Mouse (Mus musculus): ENCODE measurements around the gene Tut7. TPM values are rescaled to one million over a fixed set of nuclear protein-coding genes. Genes with fewer than 3 reads are reported as not detected.

Gene Tut7
- polyA plus RNA-seq, 1 experiment from 2014 or later, result 37.6 TPM

DNA sequence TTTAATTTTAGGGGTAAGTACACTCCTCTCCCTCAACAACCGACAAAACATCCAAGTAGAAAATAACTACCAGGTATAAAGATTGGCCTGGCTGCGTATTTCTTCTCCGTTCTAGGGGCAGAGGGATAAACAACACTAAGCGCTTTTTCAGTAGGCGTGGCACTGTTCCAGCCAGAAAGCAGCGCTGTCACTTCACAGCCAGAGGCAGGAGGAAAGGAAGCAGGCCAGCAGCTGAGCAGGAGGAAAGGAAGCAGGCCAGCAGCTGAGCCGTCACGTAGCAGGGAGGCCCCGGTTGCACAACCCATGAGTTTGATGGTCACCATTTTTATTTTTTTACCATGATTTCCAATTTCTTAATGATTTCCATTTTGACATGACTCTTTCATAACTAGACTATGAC lies 51.7 kb downstream of the Tut7 start:
- TF ChIP-seq CTCF (IDR thresholded peaks at IDR 0.05; ENCODE audit: low read depth) (no peak), EP300 (IDR thresholded peaks at IDR 0.05; ENCODE audit: low read depth) (peak; percentile 28; the same call in 1 of the 2 replicates)
- ATAC-seq (peak; percentile 15), DNase-seq (peak; percentile 81)
- Histone ChIP-seq H3K4me2 (ENCODE audit: low read depth, low read length) (peak overlapping the region; percentile 77), H3K27ac (ENCODE audit: low read depth) (peak overlapping the region; percentile 99), H3K36me3 (replicated peaks; ENCODE audit: insufficient read depth, low read length) (peaks cover 46% of the 10 kb centered on the region), H3K4me3 (ENCODE audit: low read depth, low read length) (no peak overlapping the region), H3K9me3 (ENCODE audit: low read length) (no peaks in the 10 kb centered on the region), H3K9ac (replicated peaks) (peak overlapping the region; percentile 87), H3K4me1 (ENCODE audit: insufficient read depth) (peaks cover 44% of the 10 kb centered on the region), H3K27me3 (ENCODE audit: insufficient read depth, low read length) (no peaks in the 10 kb centered on the region)
- 12% methylated on average over 9 of the region's 9 CpGs for WGBS (ENCODE audit: insufficient replicate concordance)

DNA sequence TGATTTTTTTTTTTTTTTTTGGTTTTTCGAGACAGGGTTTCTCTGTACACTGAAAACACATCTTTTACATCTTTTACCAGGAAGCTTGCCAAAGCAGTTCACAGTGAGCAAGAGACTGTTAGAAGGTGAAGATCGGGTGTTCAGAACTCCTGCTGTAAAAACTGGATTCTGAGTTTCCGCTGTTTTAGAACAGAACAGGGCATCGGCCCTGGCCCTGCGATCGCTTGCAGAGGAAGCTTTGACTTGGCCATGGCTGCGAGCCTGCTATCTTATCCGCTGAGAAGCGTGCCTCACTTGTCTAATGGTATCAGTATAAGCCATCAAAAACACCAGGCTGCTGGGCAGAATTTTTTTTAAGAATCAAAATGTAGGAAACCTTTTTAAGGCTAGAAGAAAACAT lies 52.1 kb downstream of the Tut7 start:
- H3K27ac ChIP-seq (ENCODE audit: low read depth), result peak overlapping the region; percentile 99
- ATAC-seq, result no peak
- peak overlapping the region; percentile 77 for H3K4me2 ChIP-seq (ENCODE audit: low read depth, low read length)
- H3K9me3 ChIP-seq (ENCODE audit: low read length), result no peaks in the 10 kb centered on the region
- peaks cover 44% of the 10 kb centered on the region for H3K4me1 ChIP-seq (ENCODE audit: insufficient read depth)
- peak overlapping the region; percentile 85 for H3K4me3 ChIP-seq (ENCODE audit: low read depth, low read length)
- H3K36me3 ChIP-seq (replicated peaks; ENCODE audit: insufficient read depth, low read length), result peaks cover 42% of the 10 kb centered on the region
- peak; percentile 42 for DNase-seq
- TF ChIP-seq CTCF (IDR thresholded peaks at IDR 0.05; ENCODE audit: low read depth) (no peak), EP300 (IDR thresholded peaks at IDR 0.05; ENCODE audit: low read depth) (no peak)
- H3K27me3 ChIP-seq (ENCODE audit: insufficient read depth, low read length), result no peaks in the 10 kb centered on the region
- WGBS (ENCODE audit: insufficient replicate concordance), result 28% methylated on average over 9 of the region's 9 CpGs
- peak overlapping the region; percentile 87 for H3K9ac ChIP-seq (replicated peaks)

DNA sequence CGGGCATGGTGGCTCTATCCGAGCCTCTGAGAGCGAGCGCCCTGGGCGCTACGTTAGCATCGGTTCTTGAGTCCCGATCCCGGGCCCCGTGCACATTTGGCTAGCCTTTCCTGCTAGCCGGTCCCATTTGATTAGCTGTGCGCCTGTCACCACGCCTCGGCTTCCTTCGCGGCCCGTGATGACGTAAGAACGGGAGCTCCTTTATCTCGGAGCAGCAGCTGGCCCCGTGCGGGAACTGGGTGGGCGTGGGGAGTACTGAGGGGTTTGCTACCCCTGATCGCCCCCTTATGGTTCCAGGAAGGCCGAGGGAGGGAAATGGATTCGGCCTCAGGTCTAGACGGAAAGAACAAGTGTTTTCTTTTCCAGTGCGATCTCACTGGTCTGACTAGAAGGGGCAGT lies 52.8 kb downstream of the Tut7 start:
- TF ChIP-seq EP300 (IDR thresholded peaks at IDR 0.05; ENCODE audit: low read depth) (peak; percentile 95), CTCF (IDR thresholded peaks at IDR 0.05; ENCODE audit: low read depth) (peak; percentile 63)
- peaks cover 46% of the 10 kb centered on the region for H3K4me1 ChIP-seq (ENCODE audit: insufficient read depth)
- under 1% methylated on average over 28 of the region's 28 CpGs for WGBS (ENCODE audit: insufficient replicate concordance)
- H3K4me3 ChIP-seq (ENCODE audit: low read depth, low read length), result peak overlapping the region; percentile 85
- no peaks in the 10 kb centered on the region for H3K27me3 ChIP-seq (ENCODE audit: insufficient read depth, low read length)
- H3K4me2 ChIP-seq (ENCODE audit: low read depth, low read length), result peak overlapping the region; percentile 77
- peaks cover 35% of the 10 kb centered on the region for H3K36me3 ChIP-seq (replicated peaks; ENCODE audit: insufficient read depth, low read length)
- peak overlapping the region; percentile 99 for H3K27ac ChIP-seq (ENCODE audit: low read depth)
- peak; percentile 79 for ATAC-seq
- H3K9me3 ChIP-seq (ENCODE audit: low read length), result no peaks in the 10 kb centered on the region
- peak overlapping the region; percentile 87 for H3K9ac ChIP-seq (replicated peaks)
- DNase-seq, result peak; percentile 93

DNA sequence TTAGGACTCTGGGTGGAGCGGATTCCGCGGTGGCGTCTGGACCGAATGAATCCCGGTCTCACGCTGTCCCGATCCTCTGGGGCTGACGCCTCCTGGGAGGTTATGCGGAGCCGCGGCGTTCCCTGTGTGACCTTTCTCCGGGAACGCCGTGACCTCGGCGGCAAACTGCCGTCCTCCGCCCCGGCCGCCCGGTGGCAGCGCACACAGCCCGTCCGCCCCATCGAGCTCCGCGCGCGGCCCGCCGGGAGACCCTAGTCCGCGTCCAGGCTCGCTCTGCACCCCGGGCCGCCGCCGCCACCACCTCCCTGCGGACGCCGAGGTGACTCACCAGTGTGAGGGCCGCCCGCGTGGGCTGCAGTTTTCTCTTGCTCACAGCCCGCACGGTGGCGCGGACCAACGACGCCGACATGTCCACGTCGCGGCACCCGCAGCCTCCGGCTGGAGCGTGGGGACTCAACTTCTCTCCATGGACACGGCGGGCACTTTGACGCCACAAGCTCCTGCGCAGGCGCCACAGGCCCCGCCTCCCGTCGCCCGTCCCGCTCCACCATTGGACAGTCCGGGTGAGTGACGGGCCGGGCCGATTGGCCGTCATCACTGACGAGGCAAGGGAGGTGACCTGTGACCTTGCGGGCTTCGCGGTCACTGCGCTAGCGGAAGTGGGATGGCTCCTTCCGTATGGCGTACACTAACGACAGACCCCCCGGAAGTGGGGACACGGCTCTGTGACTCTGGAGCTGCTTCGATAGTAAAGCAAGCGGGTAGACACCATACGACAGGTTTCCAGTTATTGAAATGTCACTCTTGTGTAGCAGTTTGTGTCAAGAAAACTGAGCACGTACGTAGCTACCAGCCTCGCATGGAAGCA lies 53.4 kb downstream of the Tut7 start, which contains the start of gene Isca1:
Isca1 (minus strand) TSS at position 515 of the 868 bp plus-strand sequence.
- Histone ChIP-seq H3K27ac (ENCODE audit: low read depth) (peak within 1 kb of the TSS; percentile 99), H3K4me3 (ENCODE audit: low read depth, low read length) (peak within 1 kb of the TSS; percentile 85), H3K36me3 (replicated peaks; ENCODE audit: insufficient read depth, low read length) (peaks cover 30% of the 10 kb centered on the region), H3K9ac (replicated peaks) (peak within 1 kb of the TSS; percentile 87), H3K27me3 (ENCODE audit: insufficient read depth, low read length) (no peaks in the 10 kb centered on the region), H3K4me1 (ENCODE audit: insufficient read depth) (peaks cover 43% of the 10 kb centered on the region), H3K4me2 (ENCODE audit: low read depth, low read length) (peak within 1 kb of the TSS; percentile 77), H3K9me3 (ENCODE audit: low read length) (no peaks in the 10 kb centered on the region)
- DNase-seq, result peak; percentile 99
- TF ChIP-seq CTCF (IDR thresholded peaks at IDR 0.05; ENCODE audit: low read depth) (no peak), EP300 (IDR thresholded peaks at IDR 0.05; ENCODE audit: low read depth) (no peak)
- peak; percentile 93 for ATAC-seq
- WGBS (ENCODE audit: insufficient replicate concordance), result 2% methylated on average over 91 of the region's 91 CpGs

- peak overlapping the region; percentile 68 for H3K4me2 ChIP-seq (ENCODE audit: low read depth, low read length)
- TF ChIP-seq CTCF (IDR thresholded peaks at IDR 0.05; ENCODE audit: low read depth), result no peak
- TF ChIP-seq EP300 (IDR thresholded peaks at IDR 0.05; ENCODE audit: low read depth), result no peak
- H3K4me3 ChIP-seq (ENCODE audit: low read depth, low read length), result peak overlapping the region; percentile 85
- peaks cover 46% of the 10 kb centered on the region for H3K4me1 ChIP-seq (ENCODE audit: insufficient read depth)
- peak overlapping the region; percentile 99 for H3K27ac ChIP-seq (ENCODE audit: low read depth)
- no peaks in the 10 kb centered on the region for H3K9me3 ChIP-seq (ENCODE audit: low read length)
- 17% methylated on average over 13 of the region's 13 CpGs for WGBS (ENCODE audit: insufficient replicate concordance)
- DNase-seq, result no peak
- H3K9ac ChIP-seq (replicated peaks), result peak overlapping the region; percentile 87
- peaks cover 30% of the 10 kb centered on the region for H3K36me3 ChIP-seq (replicated peaks; ENCODE audit: insufficient read depth, low read length)
- H3K27me3 ChIP-seq (ENCODE audit: insufficient read depth, low read length), result no peaks in the 10 kb centered on the region
- no peak for ATAC-seq
Observed at GRCm38 (mm10) chr13:59768531-59768930, 54.4 kb downstream of the Tut7 start.

DNA sequence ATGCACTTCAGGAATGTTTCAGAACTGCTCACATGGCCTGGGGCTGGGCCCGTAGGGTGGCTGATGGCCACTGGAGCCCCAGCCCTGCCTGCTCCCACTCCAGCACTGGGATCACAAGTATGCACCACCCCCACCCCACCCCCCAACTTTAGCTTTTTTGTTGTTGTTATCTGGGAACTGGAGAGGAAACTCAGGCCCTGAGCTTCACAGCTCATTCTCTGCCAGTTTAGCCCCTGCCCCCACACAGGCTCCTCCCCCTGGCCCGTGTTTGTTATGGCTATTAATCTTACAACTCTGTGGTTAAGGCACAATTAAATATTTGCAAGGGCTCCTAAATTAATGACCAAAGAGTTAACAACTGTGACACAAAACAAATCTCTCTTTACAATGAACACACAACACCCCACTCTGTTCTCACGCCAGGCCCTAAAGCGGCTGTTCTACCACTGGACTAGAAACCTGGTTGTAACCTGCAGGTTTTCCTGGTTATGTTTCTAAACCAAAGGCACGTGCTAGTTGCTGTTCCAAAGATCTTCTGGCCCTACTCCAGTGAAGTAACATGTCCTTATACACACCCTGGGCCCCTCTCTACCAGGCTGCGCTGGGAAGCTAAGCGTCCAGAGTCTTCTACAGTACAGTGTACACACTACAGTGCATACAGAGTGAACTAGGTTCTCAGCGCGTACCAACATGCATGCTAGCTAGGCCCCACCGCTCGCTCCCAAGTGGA lies 56.0 kb downstream of the Tut7 start:
- Histone ChIP-seq H3K9me3 (ENCODE audit: low read length) (no peaks in the 10 kb centered on the region), H3K27me3 (ENCODE audit: insufficient read depth, low read length) (no peaks in the 10 kb centered on the region), H3K4me2 (ENCODE audit: low read depth, low read length) (peak overlapping the region; percentile 68), H3K9ac (replicated peaks) (peak overlapping the region; percentile 87), H3K4me3 (ENCODE audit: low read depth, low read length) (peak overlapping the region; percentile 85), H3K4me1 (ENCODE audit: insufficient read depth) (peaks cover 54% of the 10 kb centered on the region), H3K27ac (ENCODE audit: low read depth) (peak overlapping the region; percentile 50), H3K36me3 (replicated peaks; ENCODE audit: insufficient read depth, low read length) (peaks cover 30% of the 10 kb centered on the region)
- TF ChIP-seq EP300 (IDR thresholded peaks at IDR 0.05; ENCODE audit: low read depth) (peak; percentile 16; the same call in 1 of the 2 replicates), CTCF (IDR thresholded peaks at IDR 0.05; ENCODE audit: low read depth) (no peak)
- ATAC-seq (no peak), DNase-seq (peak; percentile 38)
- 60% methylated on average over 11 of the region's 11 CpGs for WGBS (ENCODE audit: insufficient replicate concordance)

Data from liver, postnatal 0 days (tissue).